Mouse (Mus musculus) erythroblast, embryonic 14.5 days (primary cell): ENCODE results near the gene Hrasls5. TPM values are rescaled to one million over a fixed set of nuclear protein-coding genes. Genes with fewer than 3 reads are reported as not detected.

Experiments used
- H3K27me3 ChIP-seq: 2 replicates; pipeline ENCODE4 v1.6.1; 2012; ENCODE audit warnings: inconsistent platforms; ENCODE audit not compliant: control insufficient read depth
- H3K36me3 ChIP-seq: 2 replicates; pipeline ENCODE4 v1.6.1; 2012; ENCODE audit warnings: mild to moderate bottlenecking, inconsistent platforms; ENCODE audit not compliant: control insufficient read depth
- H3K4me1 ChIP-seq: 2 replicates; pipeline ENCODE4 v1.6.1; 2012; ENCODE audit warnings: inconsistent platforms; ENCODE audit not compliant: control insufficient read depth
- H3K4me3 ChIP-seq: replicated peaks from 2 replicates; pipeline ENCODE3; 2012; ENCODE audit warnings: moderate library complexity, mild to moderate bottlenecking, inconsistent platforms
- H3K9me3 ChIP-seq: 2 replicates; pipeline ENCODE4 v1.6.1; 2012; ENCODE audit warnings: low read length, inconsistent platforms, mixed read lengths; ENCODE audit not compliant: control insufficient read depth
- GATA1 ChIP-seq: IDR thresholded peaks from 2 replicates; pipeline ENCODE4 v1.6.1; 2012; ENCODE audit warnings: low read length, inconsistent platforms, mixed read lengths
- TAL1 ChIP-seq: IDR thresholded peaks from 3 replicates; pipeline ENCODE4 v1.6.1; 2012; ENCODE audit warnings: low read length, inconsistent platforms, mixed read lengths
- polyA plus RNA-seq: library from polyadenylated mRNA; stranded (reverse); fragments of >175 nt; gene quantifications from 2 replicates; pipeline ENCODE4 v1.2.3, GENCODE M21; 2012

The Hrasls5 gene
- not detected in 2 replicates for polyA plus RNA-seq

GRCm38 (mm10) chr19:7611942-7612757, at the start of gene Hrasls5:
TSS of gene Hrasls5 (plus strand) at chr19:7612541.
- H3K36me3 ChIP-seq = no peaks in the 10 kb centered on the region
- peaks cover 3% of the 10 kb centered on the region for H3K4me1 ChIP-seq
- H3K27me3 ChIP-seq = peaks cover 41% of the 10 kb centered on the region
- no peak within 1 kb of the TSS for H3K4me3 ChIP-seq
- H3K9me3 ChIP-seq = no peaks in the 10 kb centered on the region
- TF ChIP-seq GATA1 (no peak), TAL1 (no peak)

DNA sequence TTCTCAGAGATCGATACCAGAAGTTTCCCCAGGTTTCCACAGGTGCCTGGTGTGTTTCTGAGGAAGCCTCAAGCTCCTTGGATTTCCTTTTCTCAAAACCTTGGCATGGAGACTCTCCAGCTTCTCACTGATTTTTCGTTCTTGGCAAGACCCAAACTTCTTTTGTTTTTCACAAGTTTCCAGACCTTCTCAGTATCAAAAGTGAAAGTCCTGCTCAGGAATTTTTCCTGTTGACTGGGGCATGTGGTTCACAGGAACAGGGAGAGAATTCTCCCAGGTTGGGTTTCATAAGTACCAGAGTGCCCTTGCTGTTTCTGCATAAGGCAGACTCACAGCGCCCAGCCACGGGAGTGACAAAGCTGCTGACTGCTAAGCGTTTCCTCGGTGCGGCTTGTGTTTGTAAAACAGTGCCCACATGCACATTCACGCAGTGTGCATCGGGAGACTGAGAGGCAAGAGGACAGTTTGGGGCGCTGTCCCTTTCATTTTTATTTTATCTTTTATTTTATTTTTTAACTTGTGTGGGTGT, 49.7 kb upstream of the Hrasls5 start:
- peaks cover 72% of the 10 kb centered on the region for H3K36me3 ChIP-seq
- H3K27me3 ChIP-seq = no peaks in the 10 kb centered on the region
- TF ChIP-seq GATA1 (no peak), TAL1 (no peak)
- H3K9me3 ChIP-seq = no peaks in the 10 kb centered on the region
- no peak overlapping the region for H3K4me3 ChIP-seq
- peaks cover 36% of the 10 kb centered on the region for H3K4me1 ChIP-seq

DNA sequence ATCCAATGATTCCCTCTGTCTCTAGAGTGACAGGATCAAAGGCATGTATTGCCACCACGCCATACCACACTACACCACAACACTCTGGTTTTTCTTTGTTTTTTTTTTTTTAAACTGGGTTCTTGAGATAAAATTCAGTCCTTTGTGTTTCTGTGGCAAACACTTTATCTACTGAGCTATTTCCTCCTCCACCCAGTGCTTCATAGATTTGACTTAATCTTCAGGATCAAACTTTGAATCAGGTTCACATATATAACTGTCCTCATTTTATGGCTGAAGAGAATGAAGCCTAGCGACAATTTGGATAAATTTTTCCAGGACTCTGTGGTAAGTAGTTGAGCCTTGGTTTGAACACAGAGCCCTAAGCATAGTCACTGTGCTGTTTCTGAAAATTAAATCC, 48.7 kb upstream of the Hrasls5 start:
- Histone ChIP-seq H3K4me3 (no peak overlapping the region), H3K9me3 (no peaks in the 10 kb centered on the region), H3K27me3 (no peaks in the 10 kb centered on the region), H3K36me3 (peaks cover 74% of the 10 kb centered on the region), H3K4me1 (peaks cover 26% of the 10 kb centered on the region)
- TF ChIP-seq TAL1 (no peak), GATA1 (no peak)

DNA sequence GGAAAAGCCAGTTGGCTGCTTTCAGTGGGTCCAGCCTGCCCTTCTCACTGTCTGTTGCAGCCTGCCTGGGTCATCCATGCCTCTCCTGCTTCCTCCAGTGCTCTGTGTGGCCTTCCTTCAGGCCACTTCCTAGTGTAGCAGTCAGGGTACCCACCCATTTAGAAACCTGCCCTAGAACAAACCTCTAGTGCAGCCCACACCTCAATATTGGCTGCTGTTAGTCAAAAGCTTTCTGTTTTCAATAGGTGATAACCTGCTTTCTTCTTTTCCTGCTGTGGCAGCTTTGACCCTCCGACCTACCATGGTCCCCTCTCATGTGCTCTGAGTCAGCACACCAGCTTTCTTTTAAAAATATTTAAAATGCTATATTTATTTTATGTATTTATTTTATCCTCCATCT, 47.9 kb upstream of the Hrasls5 start:
- H3K27me3 ChIP-seq = no peaks in the 10 kb centered on the region
- TF ChIP-seq GATA1 (no peak), TAL1 (no peak)
- H3K4me1 ChIP-seq = peaks cover 18% of the 10 kb centered on the region
- no peak overlapping the region for H3K4me3 ChIP-seq
- H3K36me3 ChIP-seq = peaks cover 68% of the 10 kb centered on the region
- no peaks in the 10 kb centered on the region for H3K9me3 ChIP-seq

DNA sequence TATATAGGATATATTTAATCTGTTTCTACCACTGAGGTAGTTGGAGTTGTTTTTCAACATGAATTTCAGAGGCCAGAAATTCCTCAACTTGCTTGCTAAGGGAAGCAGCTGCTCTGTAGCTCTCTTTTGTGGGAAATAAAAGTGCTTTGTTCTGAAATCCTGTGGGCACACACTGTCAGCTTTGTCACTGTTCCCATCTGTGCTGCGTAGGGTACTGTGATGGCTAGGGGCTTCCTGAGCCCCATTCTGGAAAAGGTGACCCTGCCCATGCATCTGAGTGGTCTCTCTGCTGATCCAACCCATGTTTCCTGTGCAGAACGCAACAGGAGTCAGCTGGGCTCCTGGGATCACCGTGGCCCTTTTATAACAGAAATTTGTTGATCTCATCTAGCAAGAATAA, 45.5 kb upstream of the Hrasls5 start:
- no peaks in the 10 kb centered on the region for H3K9me3 ChIP-seq
- H3K36me3 ChIP-seq = peaks cover 47% of the 10 kb centered on the region
- TF ChIP-seq TAL1 (no peak), GATA1 (no peak)
- H3K4me3 ChIP-seq = no peak overlapping the region
- H3K27me3 ChIP-seq = no peaks in the 10 kb centered on the region
- H3K4me1 ChIP-seq = peaks cover 8% of the 10 kb centered on the region

GRCm38 (mm10) chr19:7568364-7568763, 44.0 kb upstream of the Hrasls5 start:
- TF ChIP-seq GATA1 (no peak), TAL1 (no peak)
- Histone ChIP-seq H3K27me3 (no peaks in the 10 kb centered on the region), H3K36me3 (peaks cover 32% of the 10 kb centered on the region), H3K9me3 (no peaks in the 10 kb centered on the region), H3K4me3 (no peak overlapping the region), H3K4me1 (peaks cover 4% of the 10 kb centered on the region; the same call in 1 of the 2 replicates)

DNA sequence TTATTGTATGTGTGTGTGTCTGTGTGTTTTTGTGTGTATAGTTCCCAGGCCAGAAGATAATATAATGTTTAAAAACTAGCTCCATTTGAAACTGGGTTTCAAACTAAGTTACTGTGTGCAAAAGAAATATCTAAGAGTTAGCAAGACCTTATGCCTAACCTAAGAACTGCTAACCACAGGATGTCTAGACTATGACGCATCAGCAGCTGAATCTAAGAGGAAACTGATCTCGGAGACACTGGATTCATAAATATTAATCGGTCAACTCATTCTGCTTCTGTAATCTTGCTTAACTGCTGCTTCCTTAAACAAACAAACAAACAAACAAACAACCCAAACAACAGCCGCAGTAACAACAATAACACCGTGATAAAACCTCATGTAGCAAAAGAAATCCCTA, 42.7 kb upstream of the Hrasls5 start:
- no peaks in the 10 kb centered on the region for H3K9me3 ChIP-seq
- H3K36me3 ChIP-seq = peaks cover 28% of the 10 kb centered on the region
- H3K4me1 ChIP-seq = peaks cover 4% of the 10 kb centered on the region; the same call in 1 of the 2 replicates
- H3K4me3 ChIP-seq = no peak overlapping the region
- no peak for TF ChIP-seq TAL1
- TF ChIP-seq GATA1 = no peak
- H3K27me3 ChIP-seq = no peaks in the 10 kb centered on the region

DNA sequence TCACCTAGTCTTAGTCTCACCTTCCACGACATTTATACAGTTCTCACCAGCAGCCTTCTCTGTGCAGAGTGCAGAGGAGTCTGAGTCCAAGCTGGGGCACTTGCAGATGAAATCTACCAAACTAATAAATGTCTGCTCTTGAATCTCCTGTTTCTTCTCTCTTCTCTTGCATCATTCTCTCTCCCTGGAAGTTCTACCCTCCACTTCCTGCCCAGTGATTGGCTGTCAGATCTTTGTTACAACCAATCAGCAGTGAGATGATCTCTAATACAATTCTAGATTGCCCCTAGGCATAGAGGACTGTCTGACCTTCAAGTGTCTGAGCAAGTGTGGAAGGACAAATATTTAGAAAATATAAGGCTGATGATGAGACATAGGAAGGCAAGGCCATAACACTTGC, 36.2 kb upstream of the Hrasls5 start:
- TF ChIP-seq GATA1 = no peak
- Histone ChIP-seq H3K4me3 (no peak overlapping the region), H3K36me3 (peaks cover 71% of the 10 kb centered on the region), H3K9me3 (no peaks in the 10 kb centered on the region), H3K27me3 (no peaks in the 10 kb centered on the region), H3K4me1 (peaks cover 2% of the 10 kb centered on the region; the same call in 1 of the 2 replicates)

- no peaks in the 10 kb centered on the region for H3K9me3 ChIP-seq
- no peak overlapping the region for H3K4me3 ChIP-seq
- TF ChIP-seq GATA1 (no peak), TAL1 (no peak)
- peaks cover 84% of the 10 kb centered on the region for H3K36me3 ChIP-seq
- peaks cover 2% of the 10 kb centered on the region; the same call in 1 of the 2 replicates for H3K4me1 ChIP-seq
- no peaks in the 10 kb centered on the region for H3K27me3 ChIP-seq
Observed at GRCm38 (mm10) chr19:7577710-7578109, 34.6 kb upstream of the Hrasls5 start.

- no peak overlapping the region for H3K4me3 ChIP-seq
- H3K9me3 ChIP-seq = no peaks in the 10 kb centered on the region
- H3K4me1 ChIP-seq = no peaks in the 10 kb centered on the region
- H3K36me3 ChIP-seq = peaks cover 94% of the 10 kb centered on the region
- TF ChIP-seq GATA1 (no peak), TAL1 (no peak)
- H3K27me3 ChIP-seq = no peaks in the 10 kb centered on the region
Observed at GRCm38 (mm10) chr19:7581042-7581441, 31.3 kb upstream of the Hrasls5 start.
